Mouse (Mus musculus) embryonic facial prominence, embryonic 10.5 days (tissue): ENCODE data around the gene Pex19. TPM values are rescaled to one million over a fixed set of nuclear protein-coding genes. Genes with fewer than 3 reads are reported as not detected.
A peak's percentile ranks its signal among the peaks of the same experiment; 100 is the strongest.

Experiments used
- DNase-seq: peaks from one replicate; pipeline ENCODE4 v3.0.0-alpha.2; 2017; ENCODE audit warnings: low spot score
- H3K27ac ChIP-seq: fragments of 300-500 bp; sonication (generic); replicated peaks from 2 replicates; pipeline ENCODE4 v1.5.1; 2016; ENCODE audit warnings: mild to moderate bottlenecking
- H3K27me3 ChIP-seq: fragments of 300-500 bp; sonication (generic); replicated peaks from 2 replicates; pipeline ENCODE4 v1.6.1; 2016; ENCODE audit warnings: low read depth, mild to moderate bottlenecking; ENCODE audit not compliant: poor library complexity, severe bottlenecking
- H3K36me3 ChIP-seq: fragments of 300-500 bp; sonication (generic); replicated peaks from 2 replicates; pipeline ENCODE4 v1.6.1; 2016; ENCODE audit warnings: mild to moderate bottlenecking, moderate library complexity
- H3K4me1 ChIP-seq: fragments of 300-500 bp; sonication (generic); 2 replicates; pipeline ENCODE4 v1.6.1; 2016
- H3K4me3 ChIP-seq: fragments of 300-500 bp; sonication (generic); 2 replicates; pipeline ENCODE4 v1.5.1; 2016; ENCODE audit warnings: mild to moderate bottlenecking, moderate library complexity
- H3K9me3 ChIP-seq: fragments of 300-500 bp; sonication (generic); 2 replicates; pipeline ENCODE4 v1.6.1; 2016; ENCODE audit warnings: mild to moderate bottlenecking
- WGBS: fragments of 180-500 bp; shearing (Covaris S2); methylation state at CpG from one replicate; pipeline ENCODE4 v1.1.7; 2016; 5-methylcytosine and 5-hydroxymethylcytosine counted together
- polyA plus RNA-seq: library from polyadenylated mRNA; unstranded; fragments of >200 nt; fragmentation: Nextera tagmentation; extraction: Ambion mirVana; gene quantifications from 2 replicates; pipeline ENCODE4 v1.2.1, GENCODE M21; 2016

Gene Pex19
- polyA plus RNA-seq, 1 experiment from 2014 or later = 184 TPM

GRCm38 (mm10) chr1:172116948-172117347, 9.6 kb upstream of the Pex19 start:
- Histone ChIP-seq H3K9me3 (no peaks in the 10 kb centered on the region), H3K4me3 (no peak overlapping the region), H3K27me3 (no peaks in the 10 kb centered on the region), H3K4me1 (no peaks in the 10 kb centered on the region), H3K27ac (no peak overlapping the region), H3K36me3 (peaks cover 100% of the 10 kb centered on the region)
- 94% methylated on average over 5 of the region's 5 CpGs for WGBS
- no peak for DNase-seq

- H3K9me3 ChIP-seq = no peaks in the 10 kb centered on the region
- no peaks in the 10 kb centered on the region for H3K4me1 ChIP-seq
- peaks cover 98% of the 10 kb centered on the region for H3K36me3 ChIP-seq
- DNase-seq = no peak
- H3K27ac ChIP-seq = no peak overlapping the region
- 88% methylated on average over 6 of the region's 6 CpGs for WGBS
- no peaks in the 10 kb centered on the region for H3K27me3 ChIP-seq
- H3K4me3 ChIP-seq = no peak overlapping the region
Observed at GRCm38 (mm10) chr1:172119100-172119499, 7.5 kb upstream of the Pex19 start.

DNA sequence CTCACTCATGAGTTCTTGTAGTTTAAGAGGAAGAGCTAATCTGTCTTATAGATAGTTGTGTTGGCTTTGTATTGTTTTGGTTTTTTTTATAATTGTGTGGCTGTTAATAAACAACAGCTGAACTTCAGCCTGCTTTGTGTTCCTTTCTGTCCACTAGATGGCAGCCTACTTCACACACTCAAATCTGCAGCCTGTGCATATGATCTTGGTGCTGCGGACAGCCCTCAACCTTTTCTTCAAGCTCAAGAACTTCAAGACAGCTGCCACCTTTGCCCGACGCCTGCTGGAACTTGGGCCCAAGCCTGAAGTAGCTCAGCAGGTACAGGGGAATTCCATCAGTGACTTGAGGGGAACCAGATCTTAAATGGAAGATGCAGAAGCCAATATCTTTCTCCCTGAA, 6.8 kb upstream of the Pex19 start:
- Histone ChIP-seq H3K27me3 (no peaks in the 10 kb centered on the region), H3K36me3 (peaks cover 92% of the 10 kb centered on the region), H3K27ac (no peak overlapping the region), H3K4me3 (no peak overlapping the region), H3K4me1 (no peaks in the 10 kb centered on the region), H3K9me3 (no peaks in the 10 kb centered on the region)
- DNase-seq = peak; percentile 42
- WGBS = 61% methylated on average over 3 of the region's 3 CpGs

- no peak for DNase-seq
- peaks cover 62% of the 10 kb centered on the region for H3K36me3 ChIP-seq
- no peak overlapping the region for H3K27ac ChIP-seq
- WGBS = 80% methylated on average over 2 of the region's 2 CpGs
- H3K4me3 ChIP-seq = no peak overlapping the region
- no peaks in the 10 kb centered on the region for H3K9me3 ChIP-seq
- peaks cover 8% of the 10 kb centered on the region for H3K4me1 ChIP-seq
- no peaks in the 10 kb centered on the region for H3K27me3 ChIP-seq
Observed at GRCm38 (mm10) chr1:172122671-172123070, 3.9 kb upstream of the Pex19 start.

GRCm38 (mm10) chr1:172124572-172124971, 2.0 kb upstream of the Pex19 start:
- WGBS = 82% methylated on average over 6 of the region's 6 CpGs
- H3K4me3 ChIP-seq = no peak overlapping the region
- H3K27ac ChIP-seq = no peak overlapping the region
- peaks cover 57% of the 10 kb centered on the region for H3K36me3 ChIP-seq
- peaks cover 11% of the 10 kb centered on the region for H3K4me1 ChIP-seq
- H3K27me3 ChIP-seq = no peaks in the 10 kb centered on the region
- no peaks in the 10 kb centered on the region for H3K9me3 ChIP-seq
- DNase-seq = no peak

- no peaks in the 10 kb centered on the region for H3K9me3 ChIP-seq
- H3K36me3 ChIP-seq = peaks cover 56% of the 10 kb centered on the region
- WGBS = 51% methylated on average over 5 of the region's 5 CpGs
Observed at GRCm38 (mm10) chr1:172127487-172127886, 932 bp downstream of the Pex19 start.

GRCm38 (mm10) chr1:172128563-172128962, 2.0 kb downstream of the Pex19 start:
- no peaks in the 10 kb centered on the region for H3K9me3 ChIP-seq
- no peak overlapping the region for H3K27ac ChIP-seq
- peaks cover 56% of the 10 kb centered on the region for H3K36me3 ChIP-seq
- peaks cover 11% of the 10 kb centered on the region for H3K4me1 ChIP-seq
- H3K27me3 ChIP-seq = no peaks in the 10 kb centered on the region
- 95% methylated on average over 15 of the region's 15 CpGs for WGBS
- H3K4me3 ChIP-seq = no peak overlapping the region
- no peak for DNase-seq

More at GRCm38 (mm10) chr1:172127487-172127886, 932 bp downstream of the Pex19 start:
- peak overlapping the region; percentile 81 for H3K4me3 ChIP-seq
- no peak for DNase-seq
- peak overlapping the region; percentile 89 for H3K27ac ChIP-seq
- H3K4me1 ChIP-seq = peaks cover 11% of the 10 kb centered on the region
- no peaks in the 10 kb centered on the region for H3K27me3 ChIP-seq

- no peak overlapping the region for H3K27ac ChIP-seq
Observed at GRCm38 (mm10) chr1:172129108-172129507, 2.6 kb downstream of the Pex19 start.

GRCm38 (mm10) chr1:172129780-172130179, 3.2 kb downstream of the Pex19 start:
- DNase-seq = no peak
- Histone ChIP-seq H3K4me1 (peaks cover 11% of the 10 kb centered on the region), H3K27me3 (no peaks in the 10 kb centered on the region), H3K27ac (no peak overlapping the region), H3K4me3 (no peak overlapping the region), H3K9me3 (no peaks in the 10 kb centered on the region), H3K36me3 (peaks cover 66% of the 10 kb centered on the region)
- 93% methylated on average over 5 of the region's 5 CpGs for WGBS

More at GRCm38 (mm10) chr1:172129108-172129507, 2.6 kb downstream of the Pex19 start:
- peaks cover 11% of the 10 kb centered on the region for H3K4me1 ChIP-seq
- H3K36me3 ChIP-seq = peaks cover 59% of the 10 kb centered on the region
- no peaks in the 10 kb centered on the region for H3K27me3 ChIP-seq
- no peak for DNase-seq
- WGBS = 74% methylated on average over 2 of the region's 2 CpGs
- H3K4me3 ChIP-seq = no peak overlapping the region
- no peaks in the 10 kb centered on the region for H3K9me3 ChIP-seq

DNA sequence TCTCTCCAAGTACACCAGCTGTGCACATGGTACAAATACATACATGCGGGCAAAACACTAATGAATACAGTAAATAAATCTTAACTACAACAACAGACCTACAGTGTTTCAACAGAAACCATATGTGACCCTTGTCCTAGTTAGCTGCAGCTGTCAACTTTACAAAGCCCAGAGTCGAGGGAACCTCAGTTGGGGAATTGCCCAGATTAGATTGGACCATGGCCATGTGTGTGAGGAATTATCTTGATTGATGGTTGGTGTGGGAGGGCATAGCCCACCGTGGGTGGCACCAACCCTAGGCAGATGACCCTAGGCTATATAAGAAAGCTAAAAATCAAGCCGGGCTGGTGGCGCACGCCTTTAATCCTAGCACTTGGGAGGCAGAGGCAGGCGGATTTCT, 5.8 kb downstream of the Pex19 start:
- 84% methylated on average over 7 of the region's 7 CpGs for WGBS
- peaks cover 83% of the 10 kb centered on the region for H3K36me3 ChIP-seq
- H3K9me3 ChIP-seq = no peaks in the 10 kb centered on the region
- no peaks in the 10 kb centered on the region for H3K27me3 ChIP-seq
- H3K27ac ChIP-seq = no peak overlapping the region
- no peak for DNase-seq
- peaks cover 7% of the 10 kb centered on the region for H3K4me1 ChIP-seq
- H3K4me3 ChIP-seq = no peak overlapping the region

GRCm38 (mm10) chr1:172133535-172133934, 7.0 kb downstream of the Pex19 start:
- H3K36me3 ChIP-seq = peaks cover 79% of the 10 kb centered on the region
- no peak for DNase-seq
- H3K27ac ChIP-seq = no peak overlapping the region
- H3K27me3 ChIP-seq = no peaks in the 10 kb centered on the region
- WGBS = 88% methylated on average over 7 of the region's 7 CpGs
- H3K4me3 ChIP-seq = no peak overlapping the region
- H3K4me1 ChIP-seq = 0 out of 2 replicates have a peak, but pooled peaks cover 1% of the 10 kb centered on the region
- H3K9me3 ChIP-seq = no peaks in the 10 kb centered on the region

DNA sequence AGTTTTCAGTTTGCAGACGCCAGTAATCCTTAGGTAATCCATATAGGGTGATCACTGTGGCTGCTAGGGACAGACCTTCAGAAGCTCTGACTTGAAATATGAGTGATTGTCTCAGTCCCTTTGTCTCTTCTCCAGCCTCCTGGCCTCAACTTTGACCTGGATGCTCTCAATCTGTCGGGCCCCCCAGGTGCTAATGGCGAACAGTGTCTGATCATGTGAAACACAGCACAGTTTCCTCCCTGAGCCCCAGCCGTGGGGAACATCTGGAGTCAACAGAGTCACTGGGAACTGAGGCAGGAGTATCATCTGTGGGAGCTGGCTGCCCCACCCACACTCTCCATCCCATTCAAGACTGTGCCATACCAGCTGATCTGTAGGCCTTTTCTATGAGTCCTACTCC, 7.5 kb downstream of the Pex19 start:
- H3K4me3 ChIP-seq = no peak overlapping the region
- 91% methylated on average over 4 of the region's 4 CpGs for WGBS
- peaks cover 74% of the 10 kb centered on the region for H3K36me3 ChIP-seq
- H3K9me3 ChIP-seq = no peaks in the 10 kb centered on the region
- no peak for DNase-seq
- peaks cover 6% of the 10 kb centered on the region; the same call in 1 of the 2 replicates for H3K4me1 ChIP-seq
- H3K27ac ChIP-seq = no peak overlapping the region
- H3K27me3 ChIP-seq = no peaks in the 10 kb centered on the region

DNA sequence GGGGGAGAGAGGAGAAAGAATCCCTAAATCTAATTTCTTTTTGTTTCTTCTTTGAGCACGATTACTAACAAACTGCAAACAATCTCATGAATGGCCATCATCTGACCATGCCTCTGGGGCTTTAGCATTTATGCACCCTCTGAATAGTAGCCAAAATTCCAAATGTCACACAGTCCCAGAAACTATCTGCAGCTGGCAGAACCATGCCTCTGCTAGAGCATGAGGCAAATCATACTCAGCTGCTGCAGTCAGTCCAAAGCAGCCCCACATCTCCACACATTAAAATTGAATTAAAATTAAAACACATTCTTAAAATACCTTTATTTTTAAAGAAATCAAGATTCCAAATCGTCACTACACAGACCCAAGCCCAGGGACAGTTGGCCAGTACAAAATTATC, 13.6 kb downstream of the Pex19 start:
- H3K36me3 ChIP-seq = peaks cover 14% of the 10 kb centered on the region
- H3K27me3 ChIP-seq = no peaks in the 10 kb centered on the region
- H3K27ac ChIP-seq = no peak overlapping the region
- no peak for DNase-seq
- peaks cover 7% of the 10 kb centered on the region; the same call in 1 of the 2 replicates for H3K4me1 ChIP-seq
- 79% methylated on average over 2 of the region's 2 CpGs for WGBS
- no peak overlapping the region for H3K4me3 ChIP-seq
- H3K9me3 ChIP-seq = no peaks in the 10 kb centered on the region
